Mouse (Mus musculus) right cerebral cortex, adult 2 months (tissue): ENCODE results near the gene Psg28.
"Not testable (repeated sequence)": the region's sequence is repeated elsewhere in the genome, so short reads cannot be mapped to it uniquely, and the experiment has no call there.

Source experiments
- DNase-seq, 2 experiments: peaks; one replicate each; pipeline ENCODE4 v3.0.0; 2021 to 2022; ENCODE audit warnings: low spot score in 2 of 2

Gene Psg28

DNA sequence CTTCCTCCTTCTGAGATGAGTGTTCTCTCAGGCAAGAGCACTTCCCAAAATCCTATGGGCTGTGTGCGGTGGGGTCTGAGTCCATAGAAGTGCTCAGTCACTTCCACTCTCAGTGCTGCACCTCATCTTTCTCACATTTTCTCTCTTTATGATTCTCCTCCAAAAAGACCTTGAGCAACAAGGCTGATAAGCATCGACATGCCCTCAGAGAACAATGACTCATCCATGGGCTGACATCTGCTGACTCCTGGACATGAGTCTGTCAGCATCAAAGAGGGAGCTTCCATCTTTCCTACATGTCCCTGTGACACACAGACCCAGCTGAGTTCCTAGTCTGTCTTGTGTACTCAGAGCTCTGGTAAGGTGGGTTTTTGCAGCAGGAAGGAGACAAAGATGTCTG, at the start of gene Psg28:
Psg28 (minus strand) TSS at position 101 of the 400 bp plus-strand sequence.
- not testable (repeated sequence) for DNase-seq

DNA sequence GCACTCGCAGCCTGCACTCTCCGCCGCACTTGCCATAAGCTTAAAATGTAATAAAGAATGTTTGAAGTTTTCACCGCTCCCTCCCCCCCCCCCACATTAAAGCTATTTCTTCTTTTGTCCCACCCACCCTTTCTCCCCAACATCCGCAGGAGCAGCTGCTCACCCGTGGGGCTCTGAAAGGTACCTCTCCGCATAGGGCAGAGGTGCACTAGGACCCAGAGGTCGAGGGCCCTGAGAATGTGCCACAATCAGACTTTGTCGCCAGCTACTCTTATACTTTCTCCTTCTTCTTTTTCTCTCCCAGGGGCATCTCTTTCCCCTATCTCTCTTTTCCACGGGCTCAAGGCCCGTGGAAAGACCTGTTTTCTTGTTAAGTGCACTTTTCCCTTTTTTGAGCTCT, 28.4 kb downstream of the Psg28 start:
- DNase-seq: no peak

DNA sequence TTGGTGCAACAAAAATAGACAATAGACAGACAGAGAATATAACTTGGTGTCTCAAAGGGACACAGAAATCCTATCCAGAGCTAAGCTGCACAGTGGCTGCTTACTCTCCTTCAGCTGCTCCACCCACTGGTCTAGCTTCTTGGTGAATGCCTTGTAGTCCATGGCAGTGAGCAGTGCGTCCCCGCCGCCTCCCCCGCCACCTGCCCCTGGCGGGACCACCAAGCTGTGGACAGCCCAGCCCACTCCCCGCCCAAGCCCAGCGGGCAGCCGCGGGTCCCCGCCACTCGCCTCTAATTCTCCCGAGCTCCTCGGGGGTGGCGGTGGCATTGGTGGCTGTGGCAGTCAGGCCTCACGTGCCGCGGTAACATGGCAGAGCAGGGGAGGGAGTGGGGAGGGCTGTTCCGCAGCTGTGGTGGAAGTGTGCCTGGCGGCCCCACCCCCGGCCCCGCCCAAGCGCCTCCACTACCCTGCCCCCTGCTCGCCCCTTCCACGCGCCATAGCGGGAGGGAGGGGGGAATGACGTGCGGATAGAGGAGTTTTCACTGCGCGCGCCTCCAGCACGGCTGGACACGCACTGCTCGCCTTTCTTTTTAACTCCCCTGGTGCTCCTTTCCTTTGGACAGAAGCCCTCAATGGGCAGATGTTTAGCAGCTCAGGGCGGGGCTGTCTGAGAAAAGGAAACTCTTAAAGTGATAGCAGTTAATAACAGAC, 29.2 kb downstream of the Psg28 start:
- no peak for DNase-seq

DNA sequence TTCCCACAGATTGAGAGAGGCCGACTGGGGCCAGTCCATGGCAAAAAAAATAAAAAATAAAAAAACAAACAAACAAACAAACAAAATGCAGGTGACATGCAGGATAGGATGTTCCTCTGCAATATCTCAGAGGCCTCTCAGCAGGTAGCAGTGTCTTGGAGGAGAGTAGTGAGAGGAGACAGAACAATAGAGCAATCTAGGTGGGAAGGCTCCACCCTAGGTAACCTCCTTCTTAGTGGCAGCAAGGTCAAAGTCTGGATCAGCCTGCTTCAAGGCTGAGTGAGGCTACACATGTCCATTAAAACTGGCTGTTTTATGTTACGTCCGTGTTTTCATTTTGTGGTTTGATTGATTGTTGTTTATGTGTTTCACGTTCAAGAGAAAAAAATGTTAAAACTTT, 40.4 kb downstream of the Psg28 start:
- not testable (repeated sequence) for DNase-seq

DNA sequence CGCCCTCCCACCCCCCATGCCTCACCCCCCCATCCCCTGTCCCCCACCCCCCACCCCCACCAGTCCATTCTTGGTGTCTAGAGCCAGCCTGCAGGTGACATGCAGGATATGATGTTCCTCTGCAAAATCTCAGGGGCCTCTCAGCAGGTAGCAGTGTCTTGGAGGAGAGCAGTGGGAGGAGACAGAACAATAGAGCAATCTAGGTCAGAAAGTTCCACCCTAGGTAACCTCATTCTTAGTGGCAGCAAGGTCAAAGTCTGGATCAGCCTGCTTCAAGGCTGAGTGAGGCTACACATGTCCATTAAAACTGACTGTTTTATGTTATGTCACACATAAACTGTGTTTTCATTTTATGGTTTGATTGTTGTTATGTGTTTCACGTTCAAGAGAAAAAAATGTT, 53.5 kb downstream of the Psg28 start:
- no peak for DNase-seq
